Mouse (Mus musculus) thymus, adult 2 months (tissue): ENCODE measurements around the gene Mdfi.

ENCODE experiments used
- CTCF ChIP-seq: fragments of 200-500 bp; IDR thresholded peaks from 2 replicates; pipeline ENCODE4 v1.5.1; 2012; ENCODE audit warnings: mild to moderate bottlenecking, control low read depth, low read length, moderate library complexity, borderline replicate concordance; ENCODE audit not compliant: control insufficient read depth, poor library complexity, insufficient read depth; ENCODE audit errors: extremely low read depth
- POLR2A ChIP-seq: fragments of 200-500 bp; IDR thresholded peaks from 2 replicates; pipeline ENCODE4 v1.6.1; 2012; ENCODE audit warnings: mild to moderate bottlenecking, low read length, control low read depth, moderate library complexity; ENCODE audit not compliant: control insufficient read depth, poor library complexity, insufficient read depth; ENCODE audit errors: extremely low read depth

DNA sequence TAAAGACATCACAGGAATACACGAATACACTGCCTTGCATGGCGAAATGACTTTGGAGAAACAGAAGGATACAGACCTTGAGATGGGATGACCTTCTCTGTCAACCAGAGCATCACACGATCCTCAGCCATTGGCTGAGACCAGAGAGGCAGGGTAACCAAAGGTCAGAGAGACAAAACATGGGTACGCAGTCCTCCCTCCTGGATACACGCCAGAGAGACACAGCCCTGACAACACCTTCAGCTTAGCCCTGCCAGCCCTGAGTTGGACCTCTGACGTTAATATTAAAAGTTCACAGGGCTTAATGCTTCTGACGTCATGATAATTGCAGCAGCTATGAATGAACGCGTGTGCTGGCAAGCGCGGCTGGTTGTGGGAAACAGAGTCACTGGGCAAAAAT is 11.1 kb upstream of the Mdfi start:
- TF ChIP-seq POLR2A (no peak), CTCF (no peak)
